In the genomic region with DNA sequence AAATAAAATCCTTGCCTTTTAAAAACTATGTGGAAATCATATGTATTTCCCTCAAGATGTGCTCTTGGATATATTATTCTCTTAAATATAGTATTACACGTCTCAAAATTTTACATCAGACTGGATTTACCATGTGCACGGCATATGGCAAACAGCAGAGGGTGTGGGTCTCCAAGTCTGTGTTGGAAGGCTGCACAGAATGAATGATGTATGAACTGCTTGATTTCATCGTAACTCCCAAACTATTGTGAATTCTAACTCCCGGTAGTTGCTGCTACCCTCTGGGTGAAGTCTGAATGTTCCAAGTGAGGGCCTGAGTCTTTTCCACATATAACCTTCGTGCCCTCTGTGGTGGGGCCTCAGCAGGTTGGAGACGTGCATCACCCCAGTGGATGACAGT, we compare ENCODE assay signal across 28 mouse cellular contexts. TPM values are rescaled to one million over a fixed set of nuclear protein-coding genes. Genes with fewer than 3 reads are reported as not detected.
DNase-seq lines count a peak whose midpoint lies in the region; ATAC-seq lines count a peak whose summit lies in the region.
"Had no signal": no experiment of that assay in that cellular context is flagged by ENCODE, and none has a peak within 500 bp of the region (broad histone marks: within the 10 kb centered on the region; RNA-seq: fewer than 3 reads in every experiment).

No protein-coding gene starts in this region.

- no peaks in the 10 kb centered on the region for H3K27me3 ChIP-seq in forebrain, embryonic 15.5 days
- H3K27me3 ChIP-seq in forebrain, embryonic 12.5 days: no peaks in the 10 kb centered on the region
- H3K27me3 ChIP-seq in limb, embryonic 13.5 days: no peaks in the 10 kb centered on the region; the same call in 1 of the 2 replicates
- no peaks in the 10 kb centered on the region; the same call in 1 of the 2 replicates for H3K27me3 ChIP-seq in limb, embryonic 10.5 days (ENCODE audit: low read depth, poor library complexity, severe bottlenecking)
- H3K27me3 ChIP-seq in embryonic facial prominence, embryonic 13.5 days: no peaks in the 10 kb centered on the region
- H3K27me3 ChIP-seq in neural tube, embryonic 15.5 days (replicated peaks): no peaks in the 10 kb centered on the region
- H3K27me3 ChIP-seq: intestine, embryonic 15.5 days; limb, embryonic 12.5 days; liver, embryonic 13.5 days; lung, embryonic 15.5 days; megakaryocyte, embryonic 14.5 days; Patski had no signal

- DNase-seq in limb, embryonic 10.5 days (ENCODE audit: low spot score): no peak
- DNase-seq in gastrocnemius, postnatal 10 days: no peak
- DNase-seq: adrenal gland, postnatal 36 days; cerebellum, adult 11 months; cerebellum, adult 9-11 months; gastrocnemius, postnatal 14 days; kidney, adult 8-10 months; kidney, postnatal 14 days; layer of hippocampus, postnatal 36 days; liver, embryonic 13.5 days; lung, postnatal 36 days; midbrain, embryonic 14.5 days; right cerebral cortex, postnatal 14 days; spleen, adult 18-20 months had no signal

- H3K9me3 ChIP-seq in forebrain, embryonic 15.5 days: no peaks in the 10 kb centered on the region
- no peaks in the 10 kb centered on the region for H3K9me3 ChIP-seq in forebrain, embryonic 12.5 days
- H3K9me3 ChIP-seq in limb, embryonic 13.5 days: no peaks in the 10 kb centered on the region
- no peaks in the 10 kb centered on the region for H3K9me3 ChIP-seq in limb, embryonic 10.5 days (replicated peaks)
- no peaks in the 10 kb centered on the region for H3K9me3 ChIP-seq in embryonic facial prominence, embryonic 13.5 days
- H3K9me3 ChIP-seq in neural tube, embryonic 15.5 days (replicated peaks): no peaks in the 10 kb centered on the region
- H3K9me3 ChIP-seq: hindbrain, embryonic 13.5 days; intestine, embryonic 15.5 days; limb, embryonic 12.5 days; liver, embryonic 13.5 days; lung, embryonic 15.5 days; megakaryocyte, embryonic 14.5 days had no signal

- peak; percentile 51; the same call in 1 of the 2 replicates for ATAC-seq in forebrain, embryonic 15.5 days (replicated peaks)
- no peak for ATAC-seq in forebrain, embryonic 12.5 days (ENCODE audit: low FRiP score)
- ATAC-seq in limb, embryonic 13.5 days (ENCODE audit: low FRiP score, low read depth): no peak
- ATAC-seq in embryonic facial prominence, embryonic 13.5 days (ENCODE audit: insufficient number of reproducible peaks, insufficient read depth, low FRiP score, low TSS enrichment, low read depth): no peak
- no peak for ATAC-seq in neural tube, embryonic 15.5 days (ENCODE audit: low FRiP score)
- ATAC-seq: CD4-positive, CD25-positive, alpha-beta regulatory T cell, adult 4 months; intestine, embryonic 15.5 days; Patski had no signal

- H3K27ac ChIP-seq in forebrain, embryonic 15.5 days (replicated peaks): peak overlapping the region; percentile 78
- H3K27ac ChIP-seq in forebrain, embryonic 12.5 days: no peak overlapping the region
- no peak overlapping the region for H3K27ac ChIP-seq in limb, embryonic 13.5 days
- no peak overlapping the region for H3K27ac ChIP-seq in limb, embryonic 10.5 days
- H3K27ac ChIP-seq in embryonic facial prominence, embryonic 13.5 days: peak overlapping the region; percentile 51; the same call in 1 of the 2 replicates
- no peak overlapping the region for H3K27ac ChIP-seq in neural tube, embryonic 15.5 days (replicated peaks)
- H3K27ac ChIP-seq: hindbrain, embryonic 13.5 days; intestine, embryonic 15.5 days; limb, embryonic 12.5 days; liver, embryonic 13.5 days; lung, embryonic 15.5 days had no signal

- no peak overlapping the region for H3K9ac ChIP-seq in forebrain, embryonic 15.5 days (replicated peaks)
- no peak overlapping the region for H3K9ac ChIP-seq in forebrain, embryonic 12.5 days
- H3K9ac ChIP-seq in limb, embryonic 13.5 days: no peak overlapping the region
- H3K9ac ChIP-seq in embryonic facial prominence, embryonic 13.5 days: no peak overlapping the region
- H3K9ac ChIP-seq in neural tube, embryonic 15.5 days (replicated peaks): no peak overlapping the region
- H3K9ac ChIP-seq: hindbrain, embryonic 13.5 days; intestine, embryonic 15.5 days; limb, embryonic 12.5 days; lung, embryonic 15.5 days had no signal

- peaks cover 20% of the 10 kb centered on the region for H3K4me1 ChIP-seq in forebrain, embryonic 15.5 days
- H3K4me1 ChIP-seq in forebrain, embryonic 12.5 days: peaks cover 15% of the 10 kb centered on the region
- peaks cover 14% of the 10 kb centered on the region; the same call in 1 of the 2 replicates for H3K4me1 ChIP-seq in limb, embryonic 13.5 days
- peaks cover 10% of the 10 kb centered on the region for H3K4me1 ChIP-seq in limb, embryonic 10.5 days
- peaks cover 7% of the 10 kb centered on the region for H3K4me1 ChIP-seq in embryonic facial prominence, embryonic 13.5 days
- H3K4me1 ChIP-seq in neural tube, embryonic 15.5 days: peaks cover 17% of the 10 kb centered on the region
- H3K4me1 ChIP-seq: intestine, embryonic 15.5 days; limb, embryonic 12.5 days; lung, embryonic 15.5 days had no signal

- 62% methylated on average over 6 of the region's 6 CpGs for WGBS in forebrain, embryonic 15.5 days
- 84% methylated on average over 6 of the region's 6 CpGs for WGBS in forebrain, embryonic 12.5 days
- WGBS in limb, embryonic 13.5 days: 77% methylated on average over 6 of the region's 6 CpGs
- 86% methylated on average over 6 of the region's 6 CpGs for WGBS in limb, embryonic 10.5 days
- WGBS in embryonic facial prominence, embryonic 13.5 days: 64% methylated on average over 6 of the region's 6 CpGs
- 78% methylated on average over 6 of the region's 6 CpGs for WGBS in neural tube, embryonic 15.5 days

- no peak overlapping the region for H3K4me3 ChIP-seq in forebrain, embryonic 15.5 days
- no peak overlapping the region for H3K4me3 ChIP-seq in forebrain, embryonic 12.5 days (replicated peaks)
- no peak overlapping the region for H3K4me3 ChIP-seq in limb, embryonic 13.5 days
- no peak overlapping the region for H3K4me3 ChIP-seq in limb, embryonic 10.5 days
- H3K4me3 ChIP-seq in embryonic facial prominence, embryonic 13.5 days: no peak overlapping the region
- H3K4me3 ChIP-seq in neural tube, embryonic 15.5 days (replicated peaks): no peak overlapping the region
- H3K4me3 ChIP-seq: limb, embryonic 12.5 days had no signal

- peak overlapping the region; percentile 62 for H3K4me2 ChIP-seq in forebrain, embryonic 15.5 days (replicated peaks)
- no peak overlapping the region for H3K4me2 ChIP-seq in forebrain, embryonic 12.5 days
- H3K4me2 ChIP-seq in limb, embryonic 13.5 days (replicated peaks): 0 out of 2 replicates have a peak overlapping the region, but pooled peaks have one; percentile 71
- peak overlapping the region; percentile 78 for H3K4me2 ChIP-seq in embryonic facial prominence, embryonic 13.5 days
- H3K4me2 ChIP-seq in neural tube, embryonic 15.5 days: peak overlapping the region; percentile 75; the same call in 1 of the 2 replicates

- no peaks in the 10 kb centered on the region for H3K36me3 ChIP-seq in forebrain, embryonic 15.5 days
- no peaks in the 10 kb centered on the region for H3K36me3 ChIP-seq in forebrain, embryonic 12.5 days (replicated peaks)
- peaks cover 8% of the 10 kb centered on the region; the same call in 1 of the 2 replicates for H3K36me3 ChIP-seq in limb, embryonic 13.5 days
- H3K36me3 ChIP-seq in limb, embryonic 10.5 days: no peaks in the 10 kb centered on the region
- H3K36me3 ChIP-seq in embryonic facial prominence, embryonic 13.5 days: peaks cover 6% of the 10 kb centered on the region; the same call in 1 of the 2 replicates
- H3K36me3 ChIP-seq in neural tube, embryonic 15.5 days: 0 out of 2 replicates have a peak, but pooled peaks cover 2% of the 10 kb centered on the region
- H3K36me3 ChIP-seq: intestine, embryonic 15.5 days; liver, embryonic 13.5 days; lung, embryonic 15.5 days had no signal

RNA-seq across cellular contexts. Expression of a gene that starts 1.5 kb away (rescaled TPM):
- polyA plus RNA-seq in forebrain, embryonic 15.5 days (2015; fragmentation: Nextera tagmentation; extraction: Ambion mirVana): 5.8 TPM in 2 replicates
- 3.0 and 3.2 TPM in 2 replicates for polyA plus RNA-seq in forebrain, embryonic 12.5 days (2016; fragmentation: Nextera tagmentation; extraction: Ambion mirVana)
- 4.2 and 4.5 TPM in 2 replicates for polyA plus RNA-seq in limb, embryonic 13.5 days (2015; fragmentation: Nextera tagmentation; extraction: Ambion mirVana)
- polyA plus RNA-seq in limb, embryonic 10.5 days (2016; fragmentation: Nextera tagmentation; extraction: Ambion mirVana): 2.1 and 3.4 TPM in 2 replicates
- polyA plus RNA-seq in embryonic facial prominence, embryonic 13.5 days (2015; fragmentation: Nextera tagmentation; extraction: Ambion mirVana): 3.3 and 3.8 TPM in 2 replicates
- 7.8 and 9.0 TPM in 2 replicates for polyA plus RNA-seq in neural tube, embryonic 15.5 days (2015; fragmentation: Nextera tagmentation; extraction: Ambion mirVana)
- 1 to 10 TPM in 1 of 2 experiments, under 1 TPM in 1; 0.85 to 1.0 TPM for total RNA-seq in gastrocnemius, postnatal 10 days (2021)

RNA-seq across cellular contexts. Expression of a gene that starts 16.4 kb away (rescaled TPM):
- polyA plus RNA-seq in forebrain, embryonic 15.5 days (2015; fragmentation: Nextera tagmentation; extraction: Ambion mirVana): 0.06 TPM in 1 of 2 replicates, not detected in the other
- polyA plus RNA-seq in forebrain, embryonic 12.5 days (2016; fragmentation: Nextera tagmentation; extraction: Ambion mirVana): 0.11 and 0.12 TPM in 2 replicates
- 1.3 and 2.2 TPM in 2 replicates for polyA plus RNA-seq in limb, embryonic 13.5 days (2015; fragmentation: Nextera tagmentation; extraction: Ambion mirVana)
- polyA plus RNA-seq in limb, embryonic 10.5 days (2016; fragmentation: Nextera tagmentation; extraction: Ambion mirVana): 0.09 TPM in 1 of 2 replicates, not detected in the other
- 0.20 and 0.62 TPM in 2 replicates for polyA plus RNA-seq in embryonic facial prominence, embryonic 13.5 days (2015; fragmentation: Nextera tagmentation; extraction: Ambion mirVana)
- 0.32 and 0.69 TPM in 2 replicates for polyA plus RNA-seq in neural tube, embryonic 15.5 days (2015; fragmentation: Nextera tagmentation; extraction: Ambion mirVana)
- total RNA-seq in gastrocnemius, postnatal 10 days (2021): 100 to 1,000 TPM; 159 to 177 TPM
- total RNA-seq: common myeloid progenitor, adult 5-6 weeks; neutrophil, adult 5-6 weeks had no signal
- polyA plus RNA-seq: CD4-positive, CD25-positive, alpha-beta regulatory T cell, adult 4 months; Patski had no signal

Comparison
In these comparisons a context has a peak if more than half of its experiments do, and no peak if none do; other contexts are left out.
1. H3K27ac ChIP-seq: peak in forebrain, embryonic 15.5 days (single experiment) and embryonic facial prominence, embryonic 13.5 days (single experiment); none in forebrain, embryonic 12.5 days (single experiment), limb, embryonic 13.5 days (single experiment), limb, embryonic 10.5 days (single experiment) and neural tube, embryonic 15.5 days (single experiment).